In genomic region chr11:117115346-117116219, GRCm38 (mm10) we compare ENCODE assay signal across 8 mouse cellular contexts. TPM values are rescaled to one million over a fixed set of nuclear protein-coding genes. Genes with fewer than 3 reads are reported as not detected.
A peak's percentile ranks its signal among the peaks of the same experiment; 100 is the strongest.
DNase-seq lines count a peak whose midpoint lies in the region; ATAC-seq and TF ChIP-seq lines count a peak whose summit lies in the region.

No protein-coding gene starts in this region.

- peak overlapping the region; percentile 99 for H3K27ac ChIP-seq in embryonic facial prominence, embryonic 12.5 days
- peak overlapping the region; percentile 98 for H3K27ac ChIP-seq in heart, postnatal 0 days (ENCODE audit: low read depth)
- H3K27ac ChIP-seq in limb, embryonic 14.5 days (replicated peaks; ENCODE audit: low read depth, low read length): peak overlapping the region; percentile 81
- peak overlapping the region; percentile 97 for H3K27ac ChIP-seq in midbrain, embryonic 15.5 days

- H3K4me2 ChIP-seq in embryonic facial prominence, embryonic 12.5 days (replicated peaks): peak overlapping the region; percentile 83
- H3K4me2 ChIP-seq in heart, postnatal 0 days (ENCODE audit: low read depth, low read length): peak overlapping the region; percentile 78
- H3K4me2 ChIP-seq in limb, embryonic 14.5 days (replicated peaks; ENCODE audit: low read depth, low read length, severe bottlenecking): peak overlapping the region; percentile 68
- H3K4me2 ChIP-seq in midbrain, embryonic 15.5 days: peak overlapping the region; percentile 70

- TF ChIP-seq POLR2A in limb, embryonic 14.5 days (IDR thresholded peaks at IDR 0.05; ENCODE audit: borderline replicate concordance, extremely low read depth, insufficient read depth, insufficient read length): no peak

- H3K9me3 ChIP-seq in embryonic facial prominence, embryonic 12.5 days: no peaks in the 10 kb centered on the region
- no peaks in the 10 kb centered on the region for H3K9me3 ChIP-seq in heart, postnatal 0 days (replicated peaks; ENCODE audit: control insufficient read depth, low read length)
- no peaks in the 10 kb centered on the region for H3K9me3 ChIP-seq in limb, embryonic 14.5 days (ENCODE audit: control insufficient read depth, low read length)
- H3K9me3 ChIP-seq in midbrain, embryonic 15.5 days: no peaks in the 10 kb centered on the region

- peak; percentile 79 for DNase-seq in left cerebral cortex, postnatal 4 days
- DNase-seq in left cerebral cortex, postnatal 36 days (ENCODE audit: low spot score in 2 of 2): no peak
- peak; percentile 69 for DNase-seq in adipocyte (ENCODE audit: low spot score)
- no peak for DNase-seq in heart, postnatal 0 days (ENCODE audit: low spot score)
- DNase-seq in limb, embryonic 14.5 days (ENCODE audit: low spot score): no peak
- DNase-seq in right cerebral cortex, postnatal 14 days: no peak

- H3K27me3 ChIP-seq in embryonic facial prominence, embryonic 12.5 days: no peaks in the 10 kb centered on the region
- H3K27me3 ChIP-seq in heart, postnatal 0 days (ENCODE audit: control insufficient read depth, insufficient read depth, low read length): no peaks in the 10 kb centered on the region
- no peaks in the 10 kb centered on the region for H3K27me3 ChIP-seq in limb, embryonic 14.5 days (ENCODE audit: control insufficient read depth, insufficient read depth, low read length)
- H3K27me3 ChIP-seq in midbrain, embryonic 15.5 days (replicated peaks): no peaks in the 10 kb centered on the region

- no peak for TF ChIP-seq EP300 in heart, postnatal 0 days (IDR thresholded peaks at IDR 0.05; ENCODE audit: low read depth)

- no peak for TF ChIP-seq CTCF in heart, postnatal 0 days (IDR thresholded peaks at IDR 0.05; ENCODE audit: low read depth)

- under 1% methylated on average over 54 of the region's 54 CpGs for WGBS in embryonic facial prominence, embryonic 12.5 days
- under 1% methylated on average over 51 of the region's 54 CpGs for WGBS in heart, postnatal 0 days
- 1% methylated on average over 37 of the region's 54 CpGs for whole genome bisulfite sequencing in limb, embryonic 14.5 days
- WGBS in midbrain, embryonic 15.5 days: 1% methylated on average over 54 of the region's 54 CpGs

- H3K9ac ChIP-seq in embryonic facial prominence, embryonic 12.5 days: peak overlapping the region; percentile 81
- H3K9ac ChIP-seq in heart, postnatal 0 days (replicated peaks; ENCODE audit: low read depth, low read length): peak overlapping the region; percentile 83
- peak overlapping the region; percentile 83 for H3K9ac ChIP-seq in limb, embryonic 14.5 days (ENCODE audit: low read depth, low read length, severe bottlenecking)
- peak overlapping the region; percentile 70 for H3K9ac ChIP-seq in midbrain, embryonic 15.5 days

- H3K4me1 ChIP-seq in embryonic facial prominence, embryonic 12.5 days: peaks cover 60% of the 10 kb centered on the region
- H3K4me1 ChIP-seq in heart, postnatal 0 days (ENCODE audit: control insufficient read depth, insufficient read depth): peaks cover 33% of the 10 kb centered on the region
- peaks cover 52% of the 10 kb centered on the region for H3K4me1 ChIP-seq in limb, embryonic 14.5 days (ENCODE audit: control insufficient read depth, insufficient read depth, low read length)
- peaks cover 53% of the 10 kb centered on the region for H3K4me1 ChIP-seq in midbrain, embryonic 15.5 days

- ATAC-seq in embryonic facial prominence, embryonic 12.5 days (ENCODE audit: insufficient number of reproducible peaks, insufficient read depth, low FRiP score, low TSS enrichment): peak; percentile 59
- peak; percentile 9 for ATAC-seq in heart, postnatal 0 days (ENCODE audit: insufficient read depth, low read depth)
- peak; percentile 25; the same call in 1 of the 2 replicates for ATAC-seq in limb, embryonic 14.5 days (ENCODE audit: low FRiP score, low read depth)
- ATAC-seq in midbrain, embryonic 15.5 days (replicated peaks): peak; percentile 82

- intact Hi-C loops in left cerebral cortex, postnatal 4 days (cut with DNase I): loop anchor here (5.0 kb wide), 1 partner anchor 57 kb away; no protein-coding TSS in a partner anchor
- intact Hi-C loops in left cerebral cortex, postnatal 36 days (cut with DNase I): loop anchor here (2.0 kb wide), 1 partner anchor 35 kb away; no protein-coding TSS in a partner anchor

- peak overlapping the region; percentile 74 for H3K4me3 ChIP-seq in embryonic facial prominence, embryonic 12.5 days
- H3K4me3 ChIP-seq in heart, postnatal 0 days (ENCODE audit: low read depth, low read length): peak overlapping the region; percentile 97
- H3K4me3 ChIP-seq in limb, embryonic 14.5 days (replicated peaks; ENCODE audit: low read length): peak overlapping the region; percentile 90
- H3K4me3 ChIP-seq in midbrain, embryonic 15.5 days: peak overlapping the region; percentile 64

- no peaks in the 10 kb centered on the region; the same call in 1 of the 2 replicates for H3K36me3 ChIP-seq in embryonic facial prominence, embryonic 12.5 days
- peaks cover 9% of the 10 kb centered on the region for H3K36me3 ChIP-seq in heart, postnatal 0 days (replicated peaks; ENCODE audit: control insufficient read depth, insufficient read depth, low read length)
- H3K36me3 ChIP-seq in limb, embryonic 14.5 days (ENCODE audit: control insufficient read depth, insufficient read depth, low read length): peaks cover 11% of the 10 kb centered on the region
- peaks cover 3% of the 10 kb centered on the region; the same call in 1 of the 2 replicates for H3K36me3 ChIP-seq in midbrain, embryonic 15.5 days (replicated peaks)

RNA-seq across cellular contexts. Expression of gene Sec14l1, which starts 0.6 kb away (rescaled TPM):
- 100 to 1,000 TPM; 127 to 130 TPM for total RNA-seq in left cerebral cortex, postnatal 4 days (2021)
- 100 to 1,000 TPM; 210 to 217 TPM for total RNA-seq in left cerebral cortex, postnatal 36 days (2021)
- 55.6 and 61.0 TPM in 2 replicates for polyA plus RNA-seq in embryonic facial prominence, embryonic 12.5 days (2016; fragmentation: Nextera tagmentation; extraction: Ambion mirVana)
- 62.1 and 71.6 TPM in 2 replicates for total RNA-seq in heart, postnatal 0 days (2014; rRNA removed; ENCODE audit: low replicate concordance)
- polyA plus RNA-seq in heart, postnatal 0 days (2015; fragmentation: Nextera tagmentation; extraction: Ambion mirVana): 36.4 and 38.0 TPM in 2 replicates
- polyA plus RNA-seq in limb, embryonic 14.5 days (2012; rRNA removed): 72.5 and 85.2 TPM in 2 replicates
- 38.7 and 40.3 TPM in 2 replicates for polyA plus RNA-seq in limb, embryonic 14.5 days (2014; fragmentation: Nextera tagmentation; extraction: Ambion mirVana)
- polyA plus RNA-seq in midbrain, embryonic 15.5 days (2015; fragmentation: Nextera tagmentation; extraction: Ambion mirVana): 62.8 and 63.9 TPM in 2 replicates

Comparison
In these comparisons a context has a peak if more than half of its experiments do, and no peak if none do; other contexts are left out.
1. DNase-seq: peak in left cerebral cortex, postnatal 4 days (single experiment) and adipocyte (single experiment); none in left cerebral cortex, postnatal 36 days (0 of 2), heart, postnatal 0 days (single experiment), limb, embryonic 14.5 days (single experiment) and right cerebral cortex, postnatal 14 days (single experiment).
2. ATAC-seq: peak in every context shown above with its lines; median percentile 82 in midbrain, embryonic 15.5 days; 59 in embryonic facial prominence, embryonic 12.5 days; 25 in limb, embryonic 14.5 days; 9 in heart, postnatal 0 days.
3. Peak in every context shown above with its lines, with median percentiles within 50 percentile points of each other: H3K27ac ChIP-seq, H3K4me2 ChIP-seq, H3K4me3 ChIP-seq and H3K9ac ChIP-seq.